In the genomic region with DNA sequence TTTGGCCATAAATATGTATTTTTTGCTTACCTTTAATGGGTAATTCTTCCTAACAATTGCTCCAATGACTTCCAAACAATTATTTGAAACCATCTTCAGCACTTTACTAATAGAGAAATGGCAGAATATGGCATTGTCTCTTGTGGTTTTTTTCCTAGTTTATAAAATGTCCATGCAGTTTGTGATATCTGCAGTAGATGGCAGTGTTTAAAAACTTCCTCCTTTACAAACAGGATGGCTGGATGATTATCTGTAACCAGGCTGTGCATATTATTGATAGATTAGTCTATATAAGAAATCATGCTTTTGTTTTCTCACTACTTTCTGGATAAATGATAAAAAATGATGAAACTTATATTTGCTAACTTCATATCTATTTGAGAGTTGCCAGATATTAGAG, we compare ENCODE assay signal across 11 mouse cellular contexts.
DNase-seq lines count a peak whose midpoint lies in the region; ATAC-seq and TF ChIP-seq lines count a peak whose summit lies in the region.
"Had no signal": no experiment of that assay in that cellular context is flagged by ENCODE, and none has a peak within 500 bp of the region (broad histone marks: within the 10 kb centered on the region; RNA-seq: fewer than 3 reads in every experiment).

No protein-coding gene starts in this region.

- no peaks in the 10 kb centered on the region for H3K9me3 ChIP-seq in hindbrain, embryonic 11.5 days (ENCODE audit: control insufficient read depth, low read length)
- peaks cover 4% of the 10 kb centered on the region; the same call in 1 of the 2 replicates for H3K9me3 ChIP-seq in hindbrain, embryonic 16.5 days (ENCODE audit: control insufficient read depth, low read length)
- H3K9me3 ChIP-seq in lung, embryonic 14.5 days (ENCODE audit: low read depth, low read length), result no peaks in the 10 kb centered on the region
- H3K9me3 ChIP-seq in stomach, postnatal 0 days (ENCODE audit: control insufficient read depth, low read length), result no peaks in the 10 kb centered on the region

- no peak overlapping the region for H3K9ac ChIP-seq in hindbrain, embryonic 11.5 days (ENCODE audit: low read depth, low read length)
- H3K9ac ChIP-seq in hindbrain, embryonic 16.5 days (ENCODE audit: low read depth, low read length), result no peak overlapping the region
- no peak overlapping the region for H3K9ac ChIP-seq in lung, embryonic 14.5 days
- no peak overlapping the region for H3K9ac ChIP-seq in stomach, postnatal 0 days (ENCODE audit: low read length)

- no peak for TF ChIP-seq EP300 in stomach, postnatal 0 days (optimal IDR thresholded peaks at IDR 0.05)

- H3K36me3 ChIP-seq in hindbrain, embryonic 11.5 days (ENCODE audit: control insufficient read depth, insufficient read depth, low read length), result no peaks in the 10 kb centered on the region
- no peaks in the 10 kb centered on the region for H3K36me3 ChIP-seq in hindbrain, embryonic 16.5 days (ENCODE audit: control insufficient read depth, insufficient read depth, low read length)
- H3K36me3 ChIP-seq in lung, embryonic 14.5 days (ENCODE audit: insufficient read depth), result no peaks in the 10 kb centered on the region
- no peaks in the 10 kb centered on the region for H3K36me3 ChIP-seq in stomach, postnatal 0 days (ENCODE audit: control insufficient read depth, insufficient read depth, low read length)

- TF ChIP-seq CTCF in lung, embryonic 14.5 days (IDR thresholded peaks at IDR 0.05; ENCODE audit: low read depth), result peak; percentile 31
- peak; percentile 59 for TF ChIP-seq CTCF in stomach, postnatal 0 days (IDR thresholded peaks at IDR 0.05; ENCODE audit: low read depth)

- H3K27ac ChIP-seq in hindbrain, embryonic 11.5 days (ENCODE audit: low read depth, low read length), result no peak overlapping the region
- no peak overlapping the region for H3K27ac ChIP-seq in hindbrain, embryonic 16.5 days (ENCODE audit: low read depth, low read length)
- H3K27ac ChIP-seq in lung, embryonic 14.5 days (ENCODE audit: low read depth), result no peak overlapping the region
- H3K27ac ChIP-seq in stomach, postnatal 0 days (replicated peaks), result no peak overlapping the region
- H3K27ac ChIP-seq: macrophage had no signal

- no peaks in the 10 kb centered on the region for H3K4me1 ChIP-seq in hindbrain, embryonic 11.5 days (replicated peaks; ENCODE audit: control insufficient read depth, insufficient read depth, low read length)
- no peaks in the 10 kb centered on the region for H3K4me1 ChIP-seq in hindbrain, embryonic 16.5 days (ENCODE audit: control insufficient read depth, insufficient read depth, low read depth, low read length)
- H3K4me1 ChIP-seq in lung, embryonic 14.5 days (ENCODE audit: insufficient read depth), result no peaks in the 10 kb centered on the region
- H3K4me1 ChIP-seq in stomach, postnatal 0 days (replicated peaks; ENCODE audit: control insufficient read depth, insufficient read depth), result no peaks in the 10 kb centered on the region

- no peak overlapping the region for H3K4me2 ChIP-seq in hindbrain, embryonic 11.5 days (replicated peaks; ENCODE audit: low read depth, low read length)
- H3K4me2 ChIP-seq in hindbrain, embryonic 16.5 days (ENCODE audit: low read length), result no peak overlapping the region
- H3K4me2 ChIP-seq in lung, embryonic 14.5 days, result no peak overlapping the region
- H3K4me2 ChIP-seq in stomach, postnatal 0 days (replicated peaks; ENCODE audit: low read depth), result no peak overlapping the region

- no peak for ATAC-seq in hindbrain, embryonic 11.5 days (ENCODE audit: low FRiP score)
- ATAC-seq in hindbrain, embryonic 16.5 days, result no peak
- ATAC-seq in lung, embryonic 14.5 days (ENCODE audit: insufficient read depth), result no peak
- ATAC-seq in stomach, postnatal 0 days (ENCODE audit: low FRiP score, low TSS enrichment), result no peak

- H3K4me3 ChIP-seq in hindbrain, embryonic 11.5 days (ENCODE audit: low read depth, low read length), result no peak overlapping the region
- H3K4me3 ChIP-seq in hindbrain, embryonic 16.5 days (ENCODE audit: low read length), result no peak overlapping the region
- no peak overlapping the region for H3K4me3 ChIP-seq in lung, embryonic 14.5 days (ENCODE audit: low read depth, low read length)
- H3K4me3 ChIP-seq in stomach, postnatal 0 days (ENCODE audit: low read depth, low read length), result no peak overlapping the region

- DNase-seq in hindbrain, embryonic 11.5 days (ENCODE audit: low spot score), result peak; percentile 1
- peak; percentile 28 for DNase-seq in lung, embryonic 14.5 days
- DNase-seq in lung, postnatal 4 days, result no peak
- peak; percentile 30 for DNase-seq in adipocyte (ENCODE audit: low spot score)
- no peak for DNase-seq in stomach, postnatal 0 days (ENCODE audit: low spot score)
- DNase-seq in yolk sac, embryonic 10.5 days (ENCODE audit: low spot score), result no peak
- DNase-seq: gastrocnemius, postnatal 14 days; kidney, adult 8-10 months; thymus, adult 18-20 months had no signal

- no peaks in the 10 kb centered on the region for H3K27me3 ChIP-seq in hindbrain, embryonic 11.5 days (ENCODE audit: control insufficient read depth, insufficient read depth, low read length)
- H3K27me3 ChIP-seq in hindbrain, embryonic 16.5 days (replicated peaks; ENCODE audit: control insufficient read depth, insufficient read depth, low read length), result no peaks in the 10 kb centered on the region
- no peaks in the 10 kb centered on the region for H3K27me3 ChIP-seq in lung, embryonic 14.5 days (ENCODE audit: insufficient read depth, low read length)
- no peaks in the 10 kb centered on the region for H3K27me3 ChIP-seq in stomach, postnatal 0 days (ENCODE audit: control insufficient read depth, insufficient read depth, low read length)

Comparison
In these comparisons a context has a peak if more than half of its experiments do, and no peak if none do; other contexts are left out.
1. DNase-seq: peak in hindbrain, embryonic 11.5 days (single experiment), lung, embryonic 14.5 days (single experiment) and adipocyte (single experiment); none in lung, postnatal 4 days (0 of 2), stomach, postnatal 0 days (single experiment) and yolk sac, embryonic 10.5 days (single experiment).